Mouse (Mus musculus) cerebellum, adult 8-10 months (tissue): ENCODE data around the gene Tmprss9.

ENCODE experiments used
- DNase-seq: peaks from one replicate; pipeline ENCODE4 v3.0.0; 2022

The Tmprss9 gene

GRCm38 (mm10) chr10:80940320-80940987 lies 68.8 kb downstream of the Tmprss9 start:
- no peak for DNase-seq

DNA sequence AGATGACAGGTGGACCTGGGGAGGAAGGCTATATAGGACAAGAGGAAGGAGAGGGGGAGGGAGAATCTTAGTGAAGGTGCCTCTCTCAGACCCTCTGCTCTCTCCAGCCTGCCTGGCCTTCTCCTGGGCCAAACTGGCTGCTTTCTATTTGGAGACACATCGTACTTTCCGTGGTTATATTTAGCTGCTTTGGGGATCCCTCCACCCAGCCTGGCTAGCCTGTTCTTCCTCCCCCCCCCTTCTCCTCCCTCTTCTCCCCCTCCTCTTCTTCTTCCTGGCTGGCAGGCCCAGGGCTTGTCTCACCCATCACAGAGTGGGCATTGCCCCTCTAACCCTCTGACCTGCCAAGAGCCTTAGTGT lies 69.3 kb downstream of the Tmprss9 start:
- DNase-seq, result no peak

GRCm38 (mm10) chr10:80942919-80943318 lies 71.3 kb downstream of the Tmprss9 start:
- DNase-seq, result no peak

GRCm38 (mm10) chr10:80943701-80944100 lies 72.1 kb downstream of the Tmprss9 start:
- DNase-seq, result no peak

DNA sequence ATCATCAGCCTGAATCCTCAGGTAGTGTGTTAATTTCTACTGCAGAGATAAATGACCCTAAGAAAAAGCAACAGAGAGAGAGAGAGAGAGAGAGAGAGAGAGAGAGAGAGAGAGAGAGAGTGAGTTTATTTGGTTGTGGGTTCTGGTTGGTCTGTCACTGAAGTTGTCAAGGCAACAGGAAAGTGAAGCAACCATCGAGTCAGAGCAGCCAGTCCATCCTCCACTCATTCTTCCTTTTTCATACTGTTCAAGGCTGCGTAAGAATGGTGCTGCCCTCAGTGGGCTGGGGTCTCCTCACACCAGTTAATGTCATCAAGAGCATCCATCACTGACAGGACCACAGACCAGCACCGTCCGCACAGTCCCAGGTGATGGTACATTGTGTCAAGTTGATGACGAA lies 72.6 kb downstream of the Tmprss9 start:
- no peak for DNase-seq

GRCm38 (mm10) chr10:80946684-80947437 lies 75.2 kb downstream of the Tmprss9 start:
- no peak for DNase-seq

DNA sequence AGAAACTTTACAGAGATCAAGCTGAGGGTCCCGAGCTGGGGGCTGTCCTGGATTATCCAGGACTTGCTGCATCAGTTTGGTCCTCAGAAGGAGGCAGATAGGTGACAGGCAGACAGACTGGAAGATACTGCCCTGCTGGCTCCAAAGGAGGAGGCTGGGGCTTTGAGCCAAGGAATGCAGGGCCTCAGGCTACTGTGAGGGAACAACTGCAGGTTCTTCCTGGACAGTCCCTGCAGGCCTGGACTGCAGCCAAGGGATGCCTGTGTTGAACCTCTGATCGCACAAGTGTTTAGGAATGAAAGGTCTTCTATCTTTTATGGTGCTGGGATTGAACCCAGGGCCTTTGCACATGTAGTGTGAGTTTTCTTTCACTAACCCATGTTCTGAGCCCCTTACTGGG lies 76.2 kb downstream of the Tmprss9 start:
- DNase-seq, result no peak

- DNase-seq, result no peak
These were observed 76.9 kb downstream of the Tmprss9 start for GRCm38 (mm10) chr10:80948570-80948969.

DNA sequence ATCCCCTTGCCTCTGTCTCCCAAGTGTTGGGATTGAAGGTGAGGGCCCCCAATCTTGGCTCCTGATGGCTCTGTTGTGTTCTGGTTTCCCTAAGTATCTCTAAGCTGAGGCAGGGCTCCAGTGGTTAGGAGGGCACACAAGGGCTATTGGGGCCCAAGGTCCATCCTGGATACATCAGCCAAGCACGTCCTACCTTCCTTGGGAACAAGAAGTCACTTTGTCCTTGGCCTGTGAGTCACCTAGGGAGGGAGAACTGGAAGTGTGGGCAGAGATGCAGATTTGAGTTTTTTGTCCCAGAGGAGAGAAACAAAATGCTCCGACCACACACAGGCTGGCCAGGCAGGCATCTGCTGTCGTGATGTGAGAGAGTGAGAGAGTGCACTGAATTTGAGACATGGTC lies 77.4 kb downstream of the Tmprss9 start:
- DNase-seq, result no peak
